Mouse (Mus musculus): ENCODE results near the gene Ano1.

GRCm38 (mm10) chr7:144774283-144774682 lies 22.5 kb upstream of the Ano1 start:
- TF ChIP-seq MAFK (IDR thresholded peaks at IDR 0.05; ENCODE audit: insufficient read depth, low read depth, low read length) (no peak), ZNF384 (IDR thresholded peaks at IDR 0.05; ENCODE audit: low read depth, low read length) (no peak), CHD2 (IDR thresholded peaks at IDR 0.05; ENCODE audit: low read depth, low read length) (no peak), HCFC1 (IDR thresholded peaks at IDR 0.05; ENCODE audit: borderline replicate concordance, insufficient read depth, low read length) (no peak)
